Mouse (Mus musculus) midbrain, embryonic 16.5 days (tissue): Measurements from ENCODE around the gene Ccdc116. TPM values are rescaled to one million over a fixed set of nuclear protein-coding genes. Genes with fewer than 3 reads are reported as not detected.
"Not testable (repeated sequence)": the region's sequence is repeated elsewhere in the genome, so short reads cannot be mapped to it uniquely, and the experiment has no call there.

ENCODE experiments used
- ATAC-seq: fragments of 200-750 bp; cut with Nextera tagmentation; 2 replicates; pipeline ENCODE4 v1.8.0; 2017; ENCODE audit warnings: moderate TSS enrichment
- H3K27ac ChIP-seq: fragments of 300-500 bp; sonication (generic); 2 replicates; pipeline ENCODE4 v1.5.1; 2014; ENCODE audit warnings: mild to moderate bottlenecking, low read length, mixed read lengths
- H3K27me3 ChIP-seq: fragments of 300-500 bp; sonication (generic); 2 replicates; pipeline ENCODE4 v1.6.1; 2014; ENCODE audit warnings: low read depth, low read length, mixed read lengths; ENCODE audit not compliant: control insufficient read depth, insufficient read depth
- H3K36me3 ChIP-seq: fragments of 300-500 bp; sonication (generic); 2 replicates; pipeline ENCODE4 v1.6.1; 2014; ENCODE audit warnings: mild to moderate bottlenecking, low read length, moderate library complexity, mixed read lengths; ENCODE audit not compliant: control insufficient read depth, insufficient read depth
- H3K4me1 ChIP-seq: fragments of 300-500 bp; sonication (generic); 2 replicates; pipeline ENCODE4 v1.6.1; 2014; ENCODE audit warnings: mild to moderate bottlenecking, low read length, mixed read lengths; ENCODE audit not compliant: control insufficient read depth, insufficient read depth
- H3K4me2 ChIP-seq: fragments of 300-500 bp; sonication (generic); 2 replicates; pipeline ENCODE4 v1.6.1; 2014; ENCODE audit warnings: mild to moderate bottlenecking, low read length, mixed read lengths
- H3K4me3 ChIP-seq: fragments of 300-500 bp; sonication (generic); 2 replicates; pipeline ENCODE4 v1.5.1; 2014; ENCODE audit warnings: low read depth, mild to moderate bottlenecking, low read length, moderate library complexity, mixed read lengths
- H3K9ac ChIP-seq: fragments of 300-500 bp; sonication (generic); 2 replicates; pipeline ENCODE4 v1.6.1; 2014; ENCODE audit warnings: low read depth, low read length, mixed read lengths
- H3K9me3 ChIP-seq: fragments of 300-500 bp; sonication (generic); replicated peaks from 2 replicates; pipeline ENCODE4 v1.6.1; 2014; ENCODE audit warnings: mild to moderate bottlenecking, low read length, mixed read lengths; ENCODE audit not compliant: control insufficient read depth, poor library complexity, severe bottlenecking
- WGBS: fragments of 180-500 bp; shearing (Covaris S2); extraction: QIAGEN DNeasy Blood & Tissue Kit; methylation state at CpG from one replicate; pipeline ENCODE4 v1.1.7; 2014; 5-methylcytosine and 5-hydroxymethylcytosine counted together
- polyA plus RNA-seq: library from polyadenylated mRNA; unstranded; fragments of >200 nt; fragmentation: Nextera tagmentation; extraction: Ambion mirVana; gene quantifications from 2 replicates; pipeline ENCODE4 v1.2.1, GENCODE M21; 2015

The Ccdc116 gene
- polyA plus RNA-seq, 1 experiment from 2014 or later, result 4.4 TPM

DNA sequence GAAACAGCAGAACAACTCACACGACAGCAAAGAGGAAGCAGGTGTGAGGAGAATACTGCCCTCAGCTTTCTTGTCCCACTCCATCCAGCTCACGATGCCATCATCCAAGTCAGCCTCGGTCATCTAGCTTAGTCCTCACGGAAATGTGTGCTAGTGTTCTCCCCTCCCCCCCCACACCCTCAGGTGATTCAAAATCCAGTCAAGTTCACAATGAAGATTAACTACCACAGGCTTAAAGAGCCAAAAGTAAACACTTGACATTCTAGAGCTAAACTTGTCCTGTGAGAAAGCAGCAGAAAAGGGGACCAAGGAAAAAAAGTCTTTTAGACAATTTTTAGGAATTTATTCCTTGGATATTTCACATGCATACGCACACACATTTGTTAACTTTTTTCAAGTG lies 21.0 kb upstream of the Ccdc116 start:
- H3K36me3 ChIP-seq, result peaks cover 7% of the 10 kb centered on the region; the same call in 1 of the 2 replicates
- H3K9me3 ChIP-seq, result no peaks in the 10 kb centered on the region
- no peaks in the 10 kb centered on the region for H3K4me1 ChIP-seq
- H3K27ac ChIP-seq, result no peak overlapping the region
- H3K4me2 ChIP-seq, result no peak overlapping the region
- no peak overlapping the region for H3K9ac ChIP-seq
- no peaks in the 10 kb centered on the region for H3K27me3 ChIP-seq
- 89% methylated on average over 5 of the region's 5 CpGs for WGBS
- ATAC-seq, result no peak
- H3K4me3 ChIP-seq, result no peak overlapping the region

DNA sequence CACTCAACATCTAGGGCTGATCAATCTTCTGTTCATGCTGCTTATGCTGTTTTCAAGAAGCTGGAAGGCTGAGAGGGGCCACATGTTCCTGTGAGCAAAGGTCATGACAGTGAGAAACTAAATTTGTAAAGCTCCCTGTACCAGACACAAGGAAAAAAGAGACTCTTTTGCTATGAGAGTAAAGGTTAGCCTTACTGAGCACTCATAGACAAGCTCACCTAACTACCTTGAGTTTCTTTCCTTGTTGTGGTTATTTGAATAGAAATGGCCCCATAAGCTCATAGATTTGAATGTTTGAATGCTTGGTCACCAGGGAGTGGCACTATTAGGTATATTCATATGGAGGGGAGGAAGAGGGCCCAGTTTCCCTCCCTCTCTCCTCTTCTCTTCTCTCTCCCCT lies 20.1 kb upstream of the Ccdc116 start:
- Histone ChIP-seq H3K4me3 (no peak overlapping the region), H3K4me1 (no peaks in the 10 kb centered on the region), H3K9me3 (no peaks in the 10 kb centered on the region), H3K4me2 (no peak overlapping the region), H3K9ac (no peak overlapping the region), H3K27me3 (no peaks in the 10 kb centered on the region), H3K27ac (no peak overlapping the region), H3K36me3 (peaks cover 2% of the 10 kb centered on the region; the same call in 1 of the 2 replicates)
- ATAC-seq, result no peak

DNA sequence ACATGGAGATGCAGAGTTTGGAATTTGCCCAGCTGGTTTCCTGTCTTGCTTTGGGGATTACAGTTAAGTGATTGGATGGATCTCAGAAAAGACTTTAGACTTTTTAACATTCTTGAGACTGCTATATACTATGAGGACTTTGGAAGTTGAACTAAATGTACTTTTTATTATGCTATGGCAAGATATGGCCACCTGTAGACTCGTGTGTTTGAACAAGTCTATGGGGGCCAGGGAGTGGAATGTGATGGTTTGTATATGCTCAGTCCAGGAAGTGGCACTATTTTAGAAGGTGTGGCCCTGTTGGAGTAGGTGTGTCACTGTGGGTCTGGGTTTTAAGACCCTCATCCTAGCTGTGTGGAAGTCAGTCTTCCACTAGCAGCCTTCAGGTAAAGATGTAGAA lies 18.4 kb upstream of the Ccdc116 start:
- WGBS, result 90% methylated on average over 1 of the region's 1 CpGs
- H3K27me3 ChIP-seq, result not testable (repeated sequence)

DNA sequence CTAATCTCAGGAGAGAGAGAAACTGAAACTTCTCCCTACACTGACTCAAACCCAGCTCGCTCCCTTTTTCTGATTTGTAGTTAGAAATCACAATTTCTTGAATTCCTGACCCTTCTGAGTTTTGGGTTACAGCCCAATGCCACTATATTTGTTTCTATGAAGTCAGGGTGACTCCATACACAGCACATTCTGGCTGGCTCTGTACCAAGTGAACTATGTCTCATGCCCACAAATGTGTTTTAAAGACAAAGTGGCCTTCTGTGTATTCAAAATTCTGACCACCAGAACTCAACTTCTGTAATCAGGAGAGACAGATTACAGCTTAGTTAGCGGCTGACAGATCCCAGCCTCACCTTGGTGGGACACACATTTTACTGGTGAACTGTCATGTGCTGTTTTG lies 7.3 kb upstream of the Ccdc116 start:
- no peaks in the 10 kb centered on the region for H3K9me3 ChIP-seq
- no peak overlapping the region for H3K4me2 ChIP-seq
- no peaks in the 10 kb centered on the region for H3K27me3 ChIP-seq
- 99% methylated on average over 2 of the region's 2 CpGs for WGBS
- H3K36me3 ChIP-seq, result peaks cover 14% of the 10 kb centered on the region; the same call in 1 of the 2 replicates
- H3K27ac ChIP-seq, result no peak overlapping the region
- no peak overlapping the region for H3K4me3 ChIP-seq
- H3K9ac ChIP-seq, result no peak overlapping the region
- no peak for ATAC-seq
- no peaks in the 10 kb centered on the region for H3K4me1 ChIP-seq

More for the DNA sequence above, 18.4 kb upstream of the Ccdc116 start:
- H3K9ac ChIP-seq, H3K4me1 ChIP-seq, H3K36me3 ChIP-seq, H3K27ac ChIP-seq, H3K9me3 ChIP-seq, ATAC-seq, H3K4me3 ChIP-seq, H3K4me2 ChIP-seq: not testable (repeated sequence)

DNA sequence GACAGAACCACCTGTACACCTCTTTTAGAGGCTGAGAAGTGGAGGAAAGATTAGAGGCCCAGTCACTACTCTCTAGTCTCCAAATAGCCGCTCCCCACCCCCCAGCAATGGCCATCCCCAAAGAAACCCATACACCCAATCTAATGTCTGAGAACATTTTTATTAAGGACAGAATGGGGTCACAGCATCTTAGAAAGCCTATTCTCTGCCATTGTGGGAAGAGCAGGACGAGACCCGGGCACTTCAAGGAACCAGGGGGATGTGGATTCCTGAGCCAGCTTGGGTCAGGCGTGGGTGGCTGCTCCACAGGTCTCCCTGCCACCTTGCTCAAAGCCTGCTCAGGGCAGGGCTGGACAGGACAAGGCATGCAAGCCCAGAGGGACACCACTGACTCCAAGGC lies 4.8 kb upstream of the Ccdc116 start:
- Histone ChIP-seq H3K4me1 (peaks cover 13% of the 10 kb centered on the region), H3K9me3 (no peaks in the 10 kb centered on the region), H3K9ac (no peak overlapping the region), H3K27ac (no peak overlapping the region), H3K27me3 (no peaks in the 10 kb centered on the region), H3K4me2 (no peak overlapping the region), H3K4me3 (no peak overlapping the region), H3K36me3 (peaks cover 11% of the 10 kb centered on the region; the same call in 1 of the 2 replicates)
- 96% methylated on average over 4 of the region's 4 CpGs for WGBS
- no peak for ATAC-seq

DNA sequence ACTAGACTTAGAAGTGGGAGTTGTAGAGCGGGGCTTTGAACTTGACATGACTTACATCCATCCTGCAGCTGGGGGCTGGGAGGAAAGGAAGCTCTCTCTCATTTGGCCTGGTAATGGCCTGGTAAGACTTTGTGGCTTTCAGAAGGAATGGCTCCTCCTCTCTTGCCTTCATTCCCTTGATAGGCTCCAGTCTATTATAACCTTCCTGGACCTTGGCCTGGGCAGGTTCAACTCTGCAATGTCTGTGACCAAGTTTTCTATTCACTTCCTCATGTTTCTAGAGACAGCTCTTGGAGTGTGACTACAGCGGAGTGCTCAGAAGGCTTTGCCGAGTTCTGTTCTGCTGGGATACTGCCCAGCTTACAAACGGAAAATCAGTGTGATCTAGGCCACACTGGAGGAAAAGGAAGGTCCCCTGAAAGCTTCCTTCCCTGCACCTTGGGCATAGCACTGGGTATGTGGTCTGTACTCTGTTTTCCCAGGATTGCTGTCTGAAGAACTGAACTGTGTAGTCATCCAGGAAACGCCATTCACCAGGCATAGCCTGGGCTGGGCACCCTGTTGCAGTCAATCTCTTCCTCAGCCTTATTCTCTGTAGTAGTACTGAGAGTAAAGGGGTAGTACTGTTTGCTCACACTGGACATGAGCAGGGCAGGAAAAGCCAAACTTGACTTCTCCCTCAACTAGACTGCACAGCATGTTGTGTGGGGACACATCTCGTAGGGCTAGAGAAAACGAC lies 3.7 kb upstream of the Ccdc116 start:
- no peak for ATAC-seq
- Histone ChIP-seq H3K27me3 (no peaks in the 10 kb centered on the region), H3K36me3 (peaks cover 11% of the 10 kb centered on the region; the same call in 1 of the 2 replicates), H3K4me3 (no peak overlapping the region), H3K4me2 (no peak overlapping the region), H3K4me1 (peaks cover 13% of the 10 kb centered on the region), H3K9ac (no peak overlapping the region), H3K9me3 (no peaks in the 10 kb centered on the region), H3K27ac (no peak overlapping the region)
- WGBS, result 89% methylated on average over 7 of the region's 7 CpGs

DNA sequence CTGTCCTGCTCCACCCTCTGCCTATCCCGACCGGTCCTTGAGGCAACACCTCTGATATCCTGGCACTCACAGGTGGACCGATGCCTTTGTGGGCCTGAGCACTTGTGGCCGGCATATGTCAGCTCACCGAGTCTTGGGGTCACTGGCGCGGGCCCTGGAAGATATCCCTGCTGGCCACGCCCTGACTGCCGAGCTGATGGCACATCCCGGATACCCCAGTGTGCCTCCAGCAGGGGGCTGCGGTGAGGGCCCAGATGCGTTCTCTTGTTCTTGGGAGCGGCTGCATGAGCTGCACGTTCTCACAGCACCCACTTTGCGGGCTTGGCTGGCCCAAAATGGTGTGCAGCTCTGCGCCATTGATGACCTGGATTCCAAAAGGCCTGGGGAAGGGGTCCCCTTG lies 1.1 kb upstream of the Ccdc116 start:
- Histone ChIP-seq H3K27ac (no peak overlapping the region), H3K36me3 (peaks cover 7% of the 10 kb centered on the region; the same call in 1 of the 2 replicates), H3K9ac (peak overlapping the region; percentile 84), H3K27me3 (no peaks in the 10 kb centered on the region), H3K9me3 (no peaks in the 10 kb centered on the region), H3K4me1 (peaks cover 13% of the 10 kb centered on the region), H3K4me2 (peak overlapping the region; percentile 91), H3K4me3 (peak overlapping the region; percentile 73)
- WGBS, result 9% methylated on average over 16 of the region's 16 CpGs
- ATAC-seq, result peak; percentile 20

DNA sequence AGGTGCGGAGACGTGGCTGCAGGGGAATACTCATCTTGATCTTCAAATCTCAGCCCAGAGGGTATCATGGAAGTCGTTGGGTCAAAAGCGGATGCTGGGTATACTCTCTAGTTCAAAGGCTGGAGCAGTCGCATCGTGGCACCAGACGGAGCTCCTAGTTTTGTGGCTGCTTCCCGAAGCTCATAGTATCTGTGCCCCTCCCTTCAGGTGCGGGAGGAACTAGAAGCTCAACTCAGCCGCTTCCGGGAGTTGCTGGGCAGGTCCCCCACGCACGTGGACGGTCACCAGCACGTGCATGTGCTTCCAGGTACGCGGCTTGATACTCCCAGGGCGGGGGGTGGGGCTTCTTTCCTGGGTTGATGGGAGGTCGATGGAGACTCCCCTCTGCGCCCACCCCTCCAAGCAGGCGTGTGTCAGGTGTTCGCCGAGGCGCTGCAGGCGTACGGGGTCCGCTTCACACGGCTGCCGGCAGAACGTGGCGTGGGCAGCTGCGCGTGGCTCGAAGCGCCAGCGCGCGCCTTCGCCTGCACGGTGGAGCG lies 431 bp upstream of the Ccdc116 start:
- peaks cover 7% of the 10 kb centered on the region; the same call in 1 of the 2 replicates for H3K36me3 ChIP-seq
- peaks cover 13% of the 10 kb centered on the region for H3K4me1 ChIP-seq
- peak overlapping the region; percentile 78 for H3K27ac ChIP-seq
- under 1% methylated on average over 41 of the region's 41 CpGs for WGBS
- peak overlapping the region; percentile 73 for H3K4me3 ChIP-seq
- peak; percentile 76 for ATAC-seq
- H3K27me3 ChIP-seq, result no peaks in the 10 kb centered on the region
- H3K9ac ChIP-seq, result peak overlapping the region; percentile 84
- H3K4me2 ChIP-seq, result peak overlapping the region; percentile 91
- H3K9me3 ChIP-seq, result no peaks in the 10 kb centered on the region

DNA sequence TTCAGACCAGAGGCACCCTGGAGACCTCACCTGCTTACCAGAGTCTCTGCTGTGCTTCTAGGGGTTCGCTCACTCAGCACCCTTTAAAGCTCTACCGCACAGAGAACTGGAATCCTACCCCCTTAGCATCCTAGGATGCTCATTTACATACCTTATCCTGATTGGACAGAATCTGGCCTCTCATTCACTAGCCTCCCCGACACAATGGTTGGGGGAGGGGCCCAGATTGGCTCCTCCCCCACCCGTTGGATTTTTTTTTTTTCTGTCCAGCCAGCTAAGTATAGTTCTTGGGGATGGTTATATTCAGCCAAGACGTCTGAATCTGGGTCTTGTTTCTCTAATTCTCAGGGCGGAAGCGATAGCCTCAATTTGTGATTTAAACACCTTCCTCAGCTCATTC lies 2.7 kb downstream of the Ccdc116 start, which contains the start of gene Ydjc:
TSS of gene Ydjc (plus strand) at position 283 of the 400 bp plus-strand sequence.
- Histone ChIP-seq H3K9ac (no peak within 1 kb of the TSS), H3K4me2 (no peak within 1 kb of the TSS)

More for the DNA sequence above, 2.7 kb downstream of the Ccdc116 start, which contains the start of gene Ydjc:
- 17% methylated on average over 7 of the region's 7 CpGs for WGBS
- Histone ChIP-seq H3K27ac (no peak within 1 kb of the TSS), H3K4me1 (peaks cover 13% of the 10 kb centered on the region), H3K9me3 (no peaks in the 10 kb centered on the region), H3K36me3 (no peaks in the 10 kb centered on the region), H3K27me3 (no peaks in the 10 kb centered on the region), H3K4me3 (no peak within 1 kb of the TSS)
- ATAC-seq, result no peak
